Mouse (Mus musculus): Measurements from ENCODE around the gene Pknox2.

Gene Pknox2

GRCm38 (mm10) chr9:36973486-36974227 is 173.6 kb downstream of the Pknox2 start:
- DNase-seq = peak; percentile 6

GRCm38 (mm10) chr9:36972089-36972488 is 175.1 kb downstream of the Pknox2 start:
- DNase-seq = no peak

GRCm38 (mm10) chr9:36971066-36971465 is 176.1 kb downstream of the Pknox2 start:
- DNase-seq = no peak

- DNase-seq = peak; percentile 48
Measured at GRCm38 (mm10) chr9:36970651-36971050, 176.6 kb downstream of the Pknox2 start.

- DNase-seq = no peak
Measured at GRCm38 (mm10) chr9:36969131-36969530, 178.1 kb downstream of the Pknox2 start.

- no peak for DNase-seq
Measured at GRCm38 (mm10) chr9:36968713-36969112, 178.5 kb downstream of the Pknox2 start.

- DNase-seq = no peak
Measured at GRCm38 (mm10) chr9:36968236-36968635, 179.0 kb downstream of the Pknox2 start.

- no peak for DNase-seq
Measured at GRCm38 (mm10) chr9:36965720-36966119, 181.5 kb downstream of the Pknox2 start.

GRCm38 (mm10) chr9:36964230-36964629 is 183.0 kb downstream of the Pknox2 start:
- no peak for DNase-seq

- DNase-seq = no peak
Measured at GRCm38 (mm10) chr9:36963512-36963911, 183.7 kb downstream of the Pknox2 start.

GRCm38 (mm10) chr9:36961874-36962273 is 185.3 kb downstream of the Pknox2 start:
- DNase-seq = no peak

- no peak for DNase-seq
Measured at GRCm38 (mm10) chr9:36961153-36961552, 186.1 kb downstream of the Pknox2 start.

GRCm38 (mm10) chr9:36951133-36951484 is 196.1 kb downstream of the Pknox2 start:
- no peak for DNase-seq

GRCm38 (mm10) chr9:36950271-36951132 is 196.7 kb downstream of the Pknox2 start:
- DNase-seq = no peak

- DNase-seq = no peak
Measured at GRCm38 (mm10) chr9:36948181-36948580, 199.0 kb downstream of the Pknox2 start.

GRCm38 (mm10) chr9:36947056-36947694 is 200.0 kb downstream of the Pknox2 start:
- DNase-seq = no peak

- no peak for DNase-seq
Measured at GRCm38 (mm10) chr9:36944843-36945242, 202.4 kb downstream of the Pknox2 start.

- DNase-seq = no peak
Measured at GRCm38 (mm10) chr9:36942561-36942960, 204.6 kb downstream of the Pknox2 start.

GRCm38 (mm10) chr9:36942131-36942530 is 205.1 kb downstream of the Pknox2 start:
- no peak for DNase-seq

- no peak for DNase-seq
Measured at GRCm38 (mm10) chr9:36941565-36941964, 205.6 kb downstream of the Pknox2 start.

- no peak for DNase-seq
Measured at GRCm38 (mm10) chr9:36938601-36939078, 208.6 kb downstream of the Pknox2 start.

GRCm38 (mm10) chr9:36933813-36934493 is 213.3 kb downstream of the Pknox2 start:
- peak; percentile 17 for DNase-seq

Measured in kidney, adult 11 months (tissue).